Mouse (Mus musculus): ENCODE results near the gene 2200002D01Rik. TPM values are rescaled to one million over a fixed set of nuclear protein-coding genes. Genes with fewer than 3 reads are reported as not detected.
"Not testable (repeated sequence)": the region's sequence is repeated elsewhere in the genome, so short reads cannot be mapped to it uniquely, and the experiment has no call there.

The 2200002D01Rik gene
- polyA plus RNA-seq, 1 experiment from 2014 or later: 1.2 TPM

DNA sequence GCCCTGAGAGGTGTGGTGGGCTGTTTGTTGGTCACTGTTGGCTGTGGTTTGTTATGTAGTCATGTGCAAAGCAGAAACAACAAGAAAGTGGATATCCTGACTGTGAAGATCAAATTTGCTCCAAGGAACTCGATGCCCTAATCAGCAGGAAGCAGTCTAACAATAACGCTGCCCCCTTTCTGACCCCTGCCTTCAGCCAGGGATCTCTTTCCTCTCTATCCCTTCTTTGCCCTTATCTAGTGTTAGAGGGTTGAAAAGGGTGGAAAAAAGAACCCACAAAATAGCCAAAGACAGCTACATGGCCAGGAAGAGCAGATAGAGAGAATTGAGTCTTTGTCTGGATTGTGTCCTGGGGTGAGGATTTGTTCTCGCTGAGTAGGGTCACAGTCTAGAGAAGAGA lies 17.7 kb downstream of the 2200002D01Rik start:
- Histone ChIP-seq H3K36me3 (ENCODE audit: poor library complexity, severe bottlenecking) (no peaks in the 10 kb centered on the region), H3K9ac (no peak overlapping the region), H3K4me1 (peaks cover 8% of the 10 kb centered on the region), H3K27ac (no peak overlapping the region), H3K4me2 (no peak overlapping the region), H3K9me3 (replicated peaks) (no peaks in the 10 kb centered on the region), H3K4me3 (no peak overlapping the region), H3K27me3 (peaks cover 55% of the 10 kb centered on the region)
- 17% methylated on average over 3 of the region's 3 CpGs for WGBS
- ATAC-seq: no peak

DNA sequence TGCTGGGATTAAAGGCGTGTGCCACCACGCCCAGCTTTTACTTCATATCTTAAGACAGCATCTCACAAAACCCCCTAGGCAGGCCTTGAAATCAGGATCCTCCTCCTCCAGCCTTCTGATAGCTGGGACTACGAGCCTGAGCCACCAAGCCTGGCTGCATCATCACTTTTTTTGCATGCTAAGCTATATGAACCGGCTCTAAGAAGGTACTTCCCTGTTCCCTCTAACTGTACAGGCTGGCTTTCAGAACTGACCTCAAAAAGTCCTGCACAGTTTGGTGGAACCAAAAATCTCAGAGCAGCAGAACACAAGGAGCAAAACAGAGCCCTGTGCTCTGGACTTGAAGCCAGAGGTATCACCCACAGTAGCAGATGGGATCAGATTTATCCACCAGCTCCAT lies 20.1 kb downstream of the 2200002D01Rik start:
- WGBS: 82% methylated on average over 4 of the region's 4 CpGs
- no peak overlapping the region for H3K9ac ChIP-seq
- H3K9me3 ChIP-seq (replicated peaks): no peaks in the 10 kb centered on the region
- H3K4me2 ChIP-seq: no peak overlapping the region
- no peaks in the 10 kb centered on the region for H3K36me3 ChIP-seq (ENCODE audit: poor library complexity, severe bottlenecking)
- H3K27me3 ChIP-seq: peaks cover 43% of the 10 kb centered on the region
- no peak overlapping the region for H3K27ac ChIP-seq
- no peak for ATAC-seq
- H3K4me3 ChIP-seq: no peak overlapping the region
- H3K4me1 ChIP-seq: peaks cover 17% of the 10 kb centered on the region

DNA sequence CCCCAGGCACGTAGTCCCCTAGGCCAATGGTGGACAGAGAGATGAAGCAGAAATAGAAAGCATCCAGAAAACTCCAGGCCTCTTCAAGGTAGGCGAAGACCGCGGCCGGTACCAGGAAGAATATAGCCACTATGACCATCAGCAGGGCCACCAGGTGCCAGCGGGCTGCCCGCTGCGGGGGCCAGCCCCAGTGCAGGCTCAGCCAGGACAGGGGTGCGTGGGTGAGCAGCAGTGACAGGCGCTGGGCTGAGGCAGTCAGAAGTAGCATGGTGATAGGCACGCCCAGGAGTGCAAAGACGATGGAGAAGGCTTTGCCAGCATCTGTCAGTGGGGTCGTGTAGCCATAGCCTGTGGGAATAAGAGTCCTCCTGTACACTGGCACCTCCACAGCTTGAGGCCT lies 22.7 kb downstream of the 2200002D01Rik start:
- no peaks in the 10 kb centered on the region for H3K36me3 ChIP-seq (ENCODE audit: poor library complexity, severe bottlenecking)
- peaks cover 16% of the 10 kb centered on the region for H3K27me3 ChIP-seq
- H3K4me1 ChIP-seq: peaks cover 9% of the 10 kb centered on the region
- H3K4me3 ChIP-seq: no peak overlapping the region
- no peaks in the 10 kb centered on the region for H3K9me3 ChIP-seq (replicated peaks)
- 75% methylated on average over 13 of the region's 13 CpGs for WGBS
- no peak overlapping the region for H3K27ac ChIP-seq
- H3K9ac ChIP-seq: no peak overlapping the region
- no peak for ATAC-seq
- H3K4me2 ChIP-seq: no peak overlapping the region

DNA sequence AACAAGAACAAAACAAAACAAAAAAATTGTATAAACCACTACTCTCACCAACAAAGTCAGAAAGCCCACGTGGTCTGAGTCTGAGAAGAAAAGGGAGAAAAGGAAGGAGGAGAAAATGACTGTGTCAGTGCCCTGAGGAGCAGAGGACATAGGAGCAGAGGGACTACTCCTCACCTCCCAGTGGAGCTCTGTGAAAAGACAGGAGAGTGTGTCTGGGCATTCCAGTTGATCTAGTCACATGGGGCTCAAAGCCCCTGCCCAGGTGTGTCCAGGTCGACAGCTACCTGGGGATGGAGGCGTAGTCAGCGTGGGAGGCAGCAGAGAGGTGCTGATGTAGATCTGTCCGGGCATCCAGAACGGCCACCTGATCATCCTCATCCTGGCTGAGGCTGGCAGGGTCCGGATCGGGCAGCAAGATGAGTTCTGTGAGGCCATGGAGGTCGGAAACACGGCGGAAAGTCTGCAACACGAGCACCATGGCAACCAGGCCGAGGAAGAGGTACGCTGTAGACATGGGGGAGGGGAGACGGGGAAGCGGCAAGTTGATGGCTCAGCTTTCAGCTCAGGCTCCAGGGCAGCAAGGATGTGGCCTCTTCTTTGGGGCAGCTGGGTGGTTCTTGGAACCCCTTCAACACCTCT lies 23.4 kb downstream of the 2200002D01Rik start:
- ATAC-seq: no peak
- Histone ChIP-seq H3K4me2 (peak overlapping the region; percentile 5; the same call in 1 of the 2 replicates), H3K9ac (no peak overlapping the region)

DNA sequence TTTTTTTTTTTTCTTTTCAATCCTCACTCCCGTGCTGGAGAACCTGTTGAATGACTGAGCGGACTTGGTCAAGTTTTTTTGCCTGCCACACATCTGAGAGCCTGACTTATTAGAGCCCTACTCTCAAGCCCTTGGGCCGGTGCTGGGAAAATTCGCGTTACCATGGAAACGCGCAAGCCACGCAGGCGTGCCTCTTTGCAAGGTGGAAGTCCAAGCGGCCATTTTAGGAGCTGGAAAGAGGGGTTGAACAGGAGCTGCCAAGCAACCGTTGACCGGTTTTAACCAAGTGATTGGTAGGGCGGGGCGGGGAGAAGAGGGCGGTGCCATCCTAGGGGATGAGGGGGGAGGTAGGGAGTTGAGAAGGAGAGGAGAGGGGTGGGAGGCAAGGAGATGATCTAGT lies 33.4 kb downstream of the 2200002D01Rik start:
- no peaks in the 10 kb centered on the region for H3K4me1 ChIP-seq
- H3K9me3 ChIP-seq (replicated peaks): peaks cover 4% of the 10 kb centered on the region
- H3K36me3 ChIP-seq (ENCODE audit: poor library complexity, severe bottlenecking): no peaks in the 10 kb centered on the region
- peaks cover 15% of the 10 kb centered on the region for H3K27me3 ChIP-seq
- no peak for ATAC-seq
- no peak overlapping the region for H3K9ac ChIP-seq
- WGBS: 48% methylated on average over 15 of the region's 15 CpGs
- no peak overlapping the region for H3K27ac ChIP-seq
- no peak overlapping the region for H3K4me2 ChIP-seq
- no peak overlapping the region for H3K4me3 ChIP-seq

More for the DNA sequence above, 23.4 kb downstream of the 2200002D01Rik start:
- peaks cover 3% of the 10 kb centered on the region for H3K9me3 ChIP-seq (replicated peaks)
- H3K4me1 ChIP-seq: peaks cover 9% of the 10 kb centered on the region
- H3K4me3 ChIP-seq: no peak overlapping the region
- H3K27ac ChIP-seq: no peak overlapping the region
- 14% methylated on average over 16 of the region's 16 CpGs for WGBS
- peaks cover 11% of the 10 kb centered on the region; the same call in 1 of the 2 replicates for H3K27me3 ChIP-seq
- H3K36me3 ChIP-seq (ENCODE audit: poor library complexity, severe bottlenecking): no peaks in the 10 kb centered on the region

DNA sequence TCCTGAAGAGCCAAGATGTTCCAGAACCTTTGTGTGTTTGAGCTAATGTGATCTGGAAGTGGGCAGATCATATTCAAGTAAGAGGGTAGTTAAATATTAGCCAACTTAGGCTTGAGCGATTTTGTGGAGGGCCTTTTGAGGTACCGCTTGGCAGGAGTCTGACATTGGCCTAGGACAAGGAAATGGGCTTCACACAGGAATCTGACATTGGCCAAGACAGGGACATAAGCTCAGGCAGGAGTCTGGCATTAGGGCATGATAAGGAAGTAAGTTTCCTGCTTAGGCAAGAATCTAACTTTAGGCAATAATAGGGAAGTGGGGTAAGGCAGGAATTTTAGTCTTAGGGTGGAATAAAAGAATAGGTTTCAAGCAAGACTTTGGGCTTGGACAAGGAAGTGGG lies 34.0 kb downstream of the 2200002D01Rik start:
- Histone ChIP-seq H3K9ac (no peak overlapping the region), H3K27me3 (peaks cover 15% of the 10 kb centered on the region), H3K9me3 (replicated peaks) (no peaks in the 10 kb centered on the region), H3K4me2 (peak overlapping the region; percentile 53; the same call in 1 of the 2 replicates), H3K27ac (no peak overlapping the region), H3K4me1 (no peaks in the 10 kb centered on the region), H3K36me3 (ENCODE audit: poor library complexity, severe bottlenecking) (no peaks in the 10 kb centered on the region), H3K4me3 (no peak overlapping the region)
- 77% methylated on average over 2 of the region's 2 CpGs for WGBS
- 0 out of 2 replicates have a peak, but pooled peaks have one; percentile 7 for ATAC-seq

DNA sequence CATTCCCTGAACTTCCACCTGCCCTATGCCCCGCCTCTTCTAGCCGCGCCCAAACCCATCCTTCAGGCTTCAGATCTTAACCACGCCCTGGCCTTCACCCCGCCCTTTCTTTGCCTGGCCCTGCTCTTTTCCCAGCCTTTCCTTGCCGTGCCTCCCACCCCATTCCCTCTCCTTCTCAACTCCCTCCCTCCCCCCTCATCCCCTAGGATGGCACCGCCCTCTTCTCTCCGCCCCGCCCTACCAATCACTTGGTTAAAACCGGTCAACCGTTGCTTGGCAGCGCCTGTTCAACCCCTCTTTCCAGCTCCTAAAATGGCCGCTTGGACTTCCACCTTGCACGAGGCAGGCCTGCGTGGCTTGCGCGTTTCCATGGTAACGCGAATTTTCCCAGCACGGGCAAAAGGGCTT lies 34.6 kb downstream of the 2200002D01Rik start, which contains the start of gene Catsperg1:
Gene Catsperg1, minus strand, starts transcription at position 361 of the 408 bp plus-strand sequence.
- WGBS: 1% methylated on average over 20 of the region's 20 CpGs
- no peak within 1 kb of the TSS for H3K27ac ChIP-seq
- no peaks in the 10 kb centered on the region for H3K36me3 ChIP-seq (ENCODE audit: poor library complexity, severe bottlenecking)
- peak within 1 kb of the TSS; percentile 53 for H3K4me2 ChIP-seq
- H3K9ac ChIP-seq: 0 out of 2 replicates have a peak within 1 kb of the TSS, but pooled peaks have one; percentile 12
- no peaks in the 10 kb centered on the region for H3K4me1 ChIP-seq
- peaks cover 15% of the 10 kb centered on the region for H3K27me3 ChIP-seq
- peak within 1 kb of the TSS; percentile 27 for H3K4me3 ChIP-seq
- no peaks in the 10 kb centered on the region for H3K9me3 ChIP-seq (replicated peaks)
- ATAC-seq: peak; percentile 79

DNA sequence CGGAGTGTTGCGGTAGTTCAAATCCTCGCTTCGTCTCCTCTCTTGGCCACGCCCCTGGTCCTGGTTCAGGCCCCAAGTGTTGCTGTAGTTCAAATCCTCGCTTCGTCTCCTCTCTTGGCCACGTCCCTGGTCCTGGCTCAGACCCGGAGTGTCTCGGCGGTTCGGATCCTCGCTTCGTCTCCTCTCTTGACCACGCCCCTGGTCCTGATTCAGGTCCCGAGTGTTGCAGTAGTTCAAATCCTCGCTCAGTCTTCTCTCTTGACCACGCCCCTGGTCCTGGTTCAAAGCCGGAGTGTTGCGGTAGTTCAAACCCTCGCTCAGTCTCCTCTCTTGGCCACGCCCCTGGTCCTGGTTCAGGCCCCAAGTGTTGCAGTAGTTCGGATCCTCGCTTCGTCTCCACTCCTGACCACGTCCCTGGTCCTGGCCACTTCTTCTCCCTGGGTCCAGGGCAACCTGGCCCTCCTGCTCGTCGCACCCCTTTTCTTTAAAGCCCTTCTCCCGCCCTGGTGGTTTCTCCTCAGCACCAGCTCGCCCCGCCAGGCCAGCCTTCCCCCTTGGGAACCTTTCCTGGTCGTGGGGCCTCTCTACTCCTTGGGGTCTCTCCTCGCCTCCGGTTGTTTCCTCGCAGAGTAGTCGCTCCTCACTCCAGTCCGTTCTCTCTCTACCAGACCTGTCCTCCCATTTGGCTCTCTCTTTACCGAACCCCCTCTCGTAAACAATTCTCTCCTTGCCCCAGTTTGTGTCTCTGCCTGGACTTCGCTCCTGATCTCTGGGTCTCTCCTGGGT lies 35.3 kb downstream of the 2200002D01Rik start:
- H3K4me3 ChIP-seq: peak overlapping the region; percentile 27
- not testable (repeated sequence) for H3K4me1 ChIP-seq; H3K9me3 ChIP-seq (replicated peaks); H3K9ac ChIP-seq; H3K36me3 ChIP-seq (ENCODE audit: poor library complexity, severe bottlenecking); H3K27ac ChIP-seq
- peak; percentile 25; the same call in 1 of the 2 replicates for ATAC-seq
- peaks cover 15% of the 10 kb centered on the region for H3K27me3 ChIP-seq
- peak overlapping the region; percentile 53 for H3K4me2 ChIP-seq
- 16% methylated on average over 40 of the region's 40 CpGs for WGBS

DNA sequence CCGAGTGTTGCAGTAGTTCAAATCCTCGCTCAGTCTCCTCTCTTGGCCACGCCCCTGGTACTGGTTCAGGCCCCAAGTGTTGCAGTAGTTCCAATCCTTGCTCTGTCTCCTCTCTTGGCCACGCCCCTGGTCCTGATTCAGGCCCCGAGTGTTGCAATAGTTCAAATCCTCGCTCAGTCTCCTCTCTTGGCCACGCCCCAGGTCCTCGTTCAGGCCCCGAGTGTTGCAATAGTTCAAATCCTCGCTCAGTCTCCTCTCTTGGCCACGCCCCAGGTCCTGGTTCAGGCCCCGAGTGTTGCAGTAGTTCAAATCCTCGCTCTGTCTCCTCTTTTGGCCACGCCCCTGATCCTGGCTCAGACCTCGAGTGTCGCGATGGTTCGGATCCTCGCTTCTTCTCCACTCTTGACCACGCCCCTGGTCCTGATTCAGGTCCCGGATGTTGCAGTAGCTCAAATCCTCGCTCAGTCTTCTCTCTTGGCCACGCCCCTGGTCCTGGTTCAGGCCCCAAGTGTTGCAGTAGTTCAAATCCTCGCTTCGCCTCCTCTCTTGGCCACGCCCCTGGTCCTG lies 36.0 kb downstream of the 2200002D01Rik start:
- no peak for ATAC-seq
- no peaks in the 10 kb centered on the region for H3K9me3 ChIP-seq (replicated peaks)
- no peak overlapping the region for H3K27ac ChIP-seq
- peak overlapping the region; percentile 3; the same call in 1 of the 2 replicates for H3K4me3 ChIP-seq
- WGBS: 15% methylated on average over 26 of the region's 26 CpGs
- no peak overlapping the region for H3K9ac ChIP-seq
- H3K4me2 ChIP-seq: peak overlapping the region; percentile 53
- peaks cover 15% of the 10 kb centered on the region for H3K27me3 ChIP-seq
- no peaks in the 10 kb centered on the region for H3K4me1 ChIP-seq
- no peaks in the 10 kb centered on the region for H3K36me3 ChIP-seq (ENCODE audit: poor library complexity, severe bottlenecking)

DNA sequence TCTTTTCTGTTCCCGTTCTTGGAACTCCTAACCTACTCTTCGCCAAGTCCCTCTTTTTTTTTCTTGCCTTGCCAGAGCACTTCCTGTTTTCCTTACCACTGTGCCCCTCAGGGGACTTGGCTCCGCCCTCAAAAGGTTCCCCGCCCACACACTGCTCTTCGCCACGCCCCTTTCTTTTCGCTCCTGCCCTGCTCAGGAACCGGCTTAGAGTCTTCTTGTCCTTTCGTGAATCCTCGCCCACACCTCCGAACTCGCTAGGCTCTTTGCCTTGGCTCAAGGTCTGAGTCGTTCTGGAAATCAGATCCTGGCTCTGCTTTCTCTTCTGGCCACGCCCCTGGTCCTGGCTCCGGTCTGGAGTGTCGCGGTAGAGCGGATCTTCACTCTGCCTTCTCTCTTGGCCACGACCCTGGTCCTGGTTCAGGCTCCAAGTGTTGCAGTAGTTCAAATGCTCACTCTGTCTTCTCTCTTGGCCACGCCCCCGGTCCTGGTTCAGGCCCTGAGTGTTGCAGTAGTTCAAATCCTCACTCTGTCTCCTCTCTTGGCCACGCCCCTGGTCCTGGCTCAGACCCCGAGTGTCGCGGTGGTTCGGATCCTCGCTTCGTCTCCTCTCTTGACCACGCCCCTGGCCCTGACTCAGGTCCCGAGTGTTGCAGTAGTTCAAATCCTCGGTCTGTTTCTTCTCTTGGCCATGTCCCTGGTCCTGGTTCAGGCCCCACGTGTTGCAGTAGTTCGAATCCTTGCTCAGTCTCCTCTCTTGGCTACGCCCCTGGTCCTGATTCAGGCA lies 36.7 kb downstream of the 2200002D01Rik start:
- H3K4me1 ChIP-seq: no peaks in the 10 kb centered on the region
- WGBS: 7% methylated on average over 34 of the region's 34 CpGs
- peaks cover 15% of the 10 kb centered on the region for H3K27me3 ChIP-seq
- H3K27ac ChIP-seq: no peak overlapping the region
- peak overlapping the region; percentile 47 for H3K4me2 ChIP-seq
- no peak overlapping the region for H3K9ac ChIP-seq
- no peaks in the 10 kb centered on the region for H3K9me3 ChIP-seq (replicated peaks)
- no peaks in the 10 kb centered on the region for H3K36me3 ChIP-seq (ENCODE audit: poor library complexity, severe bottlenecking)
- ATAC-seq: peak; percentile 42; the same call in 1 of the 2 replicates
- peak overlapping the region; percentile 32 for H3K4me3 ChIP-seq

DNA sequence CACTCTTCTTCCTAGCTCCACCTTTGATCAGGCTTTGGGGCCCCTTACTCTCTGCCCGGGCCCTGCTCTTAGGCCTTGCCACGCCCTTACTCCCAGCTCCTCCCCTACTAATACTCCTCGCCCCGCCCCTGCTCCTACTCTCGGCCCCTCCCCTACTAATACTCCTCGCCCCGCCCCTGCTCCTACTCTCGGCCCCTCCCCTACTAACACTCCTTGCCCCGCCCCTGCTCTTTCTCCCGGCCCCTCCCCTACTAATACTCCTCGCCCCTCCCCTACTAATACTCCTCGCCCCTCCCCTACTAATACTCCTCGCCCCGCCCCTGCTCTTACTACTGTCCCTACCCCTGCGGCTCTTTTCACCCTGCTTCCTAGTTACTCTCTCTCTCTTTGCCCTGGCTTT lies 37.3 kb downstream of the 2200002D01Rik start:
- Histone ChIP-seq H3K4me3 (peak overlapping the region; percentile 32), H3K4me2 (peak overlapping the region; percentile 47), H3K27me3 (peaks cover 15% of the 10 kb centered on the region)
- not testable (repeated sequence) for H3K4me1 ChIP-seq; H3K9ac ChIP-seq; H3K9me3 ChIP-seq (replicated peaks); H3K27ac ChIP-seq; H3K36me3 ChIP-seq (ENCODE audit: poor library complexity, severe bottlenecking)
- 0 out of 2 replicates have a peak, but pooled peaks have one; percentile 31 for ATAC-seq
- WGBS: 23% methylated on average over 15 of the region's 15 CpGs

Measured in forebrain, embryonic 13.5 days (tissue).